Mouse (Mus musculus): ENCODE measurements around the gene Mettl5. TPM values are rescaled to one million over a fixed set of nuclear protein-coding genes. Genes with fewer than 3 reads are reported as not detected.

Mettl5 gene
- polyA plus RNA-seq, 1 experiment = 54.5 TPM

GRCm38 (mm10) chr2:69849215-69849614, 36.2 kb downstream of the Mettl5 start:
- no peaks in the 10 kb centered on the region for H3K4me1 ChIP-seq (ENCODE audit: control insufficient read depth, insufficient read depth, low read length)
- H3K27ac ChIP-seq (ENCODE audit: insufficient read depth, low read length) = no peak overlapping the region
- H3K4me3 ChIP-seq (ENCODE audit: low read depth, low read length) = no peak overlapping the region
- no peak overlapping the region for H3K9ac ChIP-seq (ENCODE audit: low read depth, poor library complexity, severe bottlenecking)
- H3K36me3 ChIP-seq (ENCODE audit: control insufficient read depth, insufficient read depth, low read length, poor library complexity, severe bottlenecking) = no peaks in the 10 kb centered on the region
- H3K27me3 ChIP-seq (ENCODE audit: control insufficient read depth, insufficient read depth, low read length, poor library complexity, severe bottlenecking) = no peaks in the 10 kb centered on the region
- TF ChIP-seq POLR2A (IDR thresholded peaks at IDR 0.05; ENCODE audit: insufficient read depth, low read length) (no peak), CTCF (IDR thresholded peaks at IDR 0.05; ENCODE audit: low read depth, low read length) (no peak), EP300 (IDR thresholded peaks at IDR 0.05; ENCODE audit: insufficient read depth, low read depth, low read length) (no peak)
- H3K9me3 ChIP-seq (replicated peaks; ENCODE audit: control insufficient read depth, insufficient read depth, low read length, poor library complexity, severe bottlenecking) = no peaks in the 10 kb centered on the region

DNA sequence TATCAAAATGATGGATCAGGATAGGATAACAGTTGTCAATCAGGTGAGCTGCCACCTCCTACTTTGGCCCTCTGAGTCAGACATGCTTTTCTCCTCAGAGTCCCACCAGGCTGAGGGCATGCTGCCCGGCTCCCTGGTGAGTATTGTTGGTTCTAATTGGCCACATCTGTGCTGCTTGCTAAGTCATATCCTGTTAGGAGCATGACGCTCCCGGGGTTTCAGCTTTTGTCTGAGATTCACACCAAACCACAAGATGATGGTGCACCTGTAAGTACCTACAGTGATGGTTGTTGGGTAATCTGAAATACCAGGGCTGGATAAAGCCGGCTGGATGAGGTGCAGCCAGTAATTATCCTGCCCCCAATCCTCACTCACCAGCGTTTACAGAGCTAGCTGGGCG, 45.2 kb downstream of the Mettl5 start:
- Histone ChIP-seq H3K4me3 (ENCODE audit: low read depth, low read length) (no peak overlapping the region), H3K9me3 (replicated peaks; ENCODE audit: control insufficient read depth, insufficient read depth, low read length, poor library complexity, severe bottlenecking) (no peaks in the 10 kb centered on the region), H3K27ac (ENCODE audit: insufficient read depth, low read length) (no peak overlapping the region), H3K9ac (ENCODE audit: low read depth, poor library complexity, severe bottlenecking) (no peak overlapping the region), H3K4me1 (ENCODE audit: control insufficient read depth, insufficient read depth, low read length) (no peaks in the 10 kb centered on the region), H3K36me3 (ENCODE audit: control insufficient read depth, insufficient read depth, low read length, poor library complexity, severe bottlenecking) (no peaks in the 10 kb centered on the region), H3K27me3 (ENCODE audit: control insufficient read depth, insufficient read depth, low read length, poor library complexity, severe bottlenecking) (no peaks in the 10 kb centered on the region)
- TF ChIP-seq POLR2A (IDR thresholded peaks at IDR 0.05; ENCODE audit: insufficient read depth, low read length) (no peak), CTCF (IDR thresholded peaks at IDR 0.05; ENCODE audit: low read depth, low read length) (no peak), EP300 (IDR thresholded peaks at IDR 0.05; ENCODE audit: insufficient read depth, low read depth, low read length) (no peak)

DNA sequence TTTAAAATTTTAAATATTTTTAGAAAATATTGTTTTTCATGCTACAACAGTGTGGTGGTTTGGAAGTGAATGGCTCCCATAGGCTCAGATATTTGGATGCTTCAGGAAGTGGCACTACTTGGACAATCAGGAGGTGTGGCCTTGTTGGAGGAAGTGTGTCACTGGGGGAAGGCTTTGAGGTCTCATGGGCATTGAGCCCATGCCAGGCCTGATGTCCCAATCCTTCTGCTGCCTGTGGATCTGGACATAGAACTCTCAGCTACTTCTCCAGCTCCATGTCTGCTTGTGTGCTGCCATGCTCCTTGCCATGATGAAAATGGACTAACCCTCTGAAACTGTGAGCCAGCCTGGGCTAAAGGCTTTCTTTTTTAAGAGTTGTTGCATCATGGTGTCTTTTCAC, 46.7 kb downstream of the Mettl5 start:
- H3K27ac ChIP-seq (ENCODE audit: insufficient read depth, low read length) = no peak overlapping the region
- no peak overlapping the region for H3K4me3 ChIP-seq (ENCODE audit: low read depth, low read length)
- no peaks in the 10 kb centered on the region for H3K36me3 ChIP-seq (ENCODE audit: control insufficient read depth, insufficient read depth, low read length, poor library complexity, severe bottlenecking)
- H3K9me3 ChIP-seq (replicated peaks; ENCODE audit: control insufficient read depth, insufficient read depth, low read length, poor library complexity, severe bottlenecking) = no peaks in the 10 kb centered on the region
- no peak for TF ChIP-seq EP300 (IDR thresholded peaks at IDR 0.05; ENCODE audit: insufficient read depth, low read depth, low read length)
- TF ChIP-seq CTCF (IDR thresholded peaks at IDR 0.05; ENCODE audit: low read depth, low read length) = no peak
- no peak for TF ChIP-seq POLR2A (IDR thresholded peaks at IDR 0.05; ENCODE audit: insufficient read depth, low read length)
- no peaks in the 10 kb centered on the region for H3K27me3 ChIP-seq (ENCODE audit: control insufficient read depth, insufficient read depth, low read length, poor library complexity, severe bottlenecking)
- no peak overlapping the region for H3K9ac ChIP-seq (ENCODE audit: low read depth, poor library complexity, severe bottlenecking)
- no peaks in the 10 kb centered on the region for H3K4me1 ChIP-seq (ENCODE audit: control insufficient read depth, insufficient read depth, low read length)

- Histone ChIP-seq H3K9me3 (replicated peaks; ENCODE audit: control insufficient read depth, insufficient read depth, low read length, poor library complexity, severe bottlenecking) (no peaks in the 10 kb centered on the region), H3K27me3 (ENCODE audit: control insufficient read depth, insufficient read depth, low read length, poor library complexity, severe bottlenecking) (no peaks in the 10 kb centered on the region), H3K4me3 (ENCODE audit: low read depth, low read length) (no peak overlapping the region), H3K36me3 (ENCODE audit: control insufficient read depth, insufficient read depth, low read length, poor library complexity, severe bottlenecking) (no peaks in the 10 kb centered on the region), H3K9ac (ENCODE audit: low read depth, poor library complexity, severe bottlenecking) (no peak overlapping the region), H3K27ac (ENCODE audit: insufficient read depth, low read length) (no peak overlapping the region), H3K4me1 (ENCODE audit: control insufficient read depth, insufficient read depth, low read length) (no peaks in the 10 kb centered on the region)
- TF ChIP-seq POLR2A (IDR thresholded peaks at IDR 0.05; ENCODE audit: insufficient read depth, low read length) (no peak), CTCF (IDR thresholded peaks at IDR 0.05; ENCODE audit: low read depth, low read length) (peak; percentile 61)
Observed at GRCm38 (mm10) chr2:69837996-69838395, 47.4 kb downstream of the Mettl5 start.

- no peak overlapping the region for H3K4me3 ChIP-seq (ENCODE audit: low read depth, low read length)
- no peak overlapping the region for H3K9ac ChIP-seq (ENCODE audit: low read depth, poor library complexity, severe bottlenecking)
- no peaks in the 10 kb centered on the region for H3K4me1 ChIP-seq (ENCODE audit: control insufficient read depth, insufficient read depth, low read length)
- H3K36me3 ChIP-seq (ENCODE audit: control insufficient read depth, insufficient read depth, low read length, poor library complexity, severe bottlenecking) = no peaks in the 10 kb centered on the region
- no peaks in the 10 kb centered on the region for H3K27me3 ChIP-seq (ENCODE audit: control insufficient read depth, insufficient read depth, low read length, poor library complexity, severe bottlenecking)
- no peaks in the 10 kb centered on the region for H3K9me3 ChIP-seq (replicated peaks; ENCODE audit: control insufficient read depth, insufficient read depth, low read length, poor library complexity, severe bottlenecking)
- H3K27ac ChIP-seq (ENCODE audit: insufficient read depth, low read length) = no peak overlapping the region
- TF ChIP-seq POLR2A (IDR thresholded peaks at IDR 0.05; ENCODE audit: insufficient read depth, low read length) (no peak), CTCF (IDR thresholded peaks at IDR 0.05; ENCODE audit: low read depth, low read length) (no peak), EP300 (IDR thresholded peaks at IDR 0.05; ENCODE audit: insufficient read depth, low read depth, low read length) (no peak)
Observed at GRCm38 (mm10) chr2:69837244-69837967, 48.0 kb downstream of the Mettl5 start.

- Histone ChIP-seq H3K4me1 (ENCODE audit: control insufficient read depth, insufficient read depth, low read length) (no peaks in the 10 kb centered on the region), H3K4me3 (ENCODE audit: low read depth, low read length) (no peak overlapping the region), H3K9me3 (replicated peaks; ENCODE audit: control insufficient read depth, insufficient read depth, low read length, poor library complexity, severe bottlenecking) (no peaks in the 10 kb centered on the region), H3K27ac (ENCODE audit: insufficient read depth, low read length) (no peak overlapping the region), H3K36me3 (ENCODE audit: control insufficient read depth, insufficient read depth, low read length, poor library complexity, severe bottlenecking) (no peaks in the 10 kb centered on the region), H3K27me3 (ENCODE audit: control insufficient read depth, insufficient read depth, low read length, poor library complexity, severe bottlenecking) (no peaks in the 10 kb centered on the region), H3K9ac (ENCODE audit: low read depth, poor library complexity, severe bottlenecking) (no peak overlapping the region)
- TF ChIP-seq CTCF (IDR thresholded peaks at IDR 0.05; ENCODE audit: low read depth, low read length) = no peak
- TF ChIP-seq POLR2A (IDR thresholded peaks at IDR 0.05; ENCODE audit: insufficient read depth, low read length) = no peak
- TF ChIP-seq EP300 (IDR thresholded peaks at IDR 0.05; ENCODE audit: insufficient read depth, low read depth, low read length) = no peak
Observed at GRCm38 (mm10) chr2:69830116-69830515, 55.3 kb downstream of the Mettl5 start.

All from ES-Bruce4 (cell line).